Mouse (Mus musculus) c-Kit-negative CD71-positive TER-119-positive erythroid progenitor cells, embryonic 14.5 days (primary cell): ENCODE measurements at regions not wholly inside any gene's neighbourhood (a gene's known extent, or its start where the extent isn't known, plus 50 kb on each side); places are given as distances from the start of the nearest gene placed in this dataset.
"Not testable (repeated sequence)": the region's sequence is repeated elsewhere in the genome, so short reads cannot be mapped to it uniquely, and the experiment has no call there.

Experiments
- DNase-seq: peaks from one replicate; pipeline ENCODE4 v3.0.0-alpha.2; 2013; ENCODE audit warnings: low read depth, low spot score

- DNase-seq: not testable (repeated sequence)
Observed at GRCm38 (mm10) chr13:50906431-50906830, 194.2 kb upstream of the Spin1 start.

GRCm38 (mm10) chr13:50906910-50907309, 193.8 kb upstream of the Spin1 start:
- no peak for DNase-seq

GRCm38 (mm10) chr13:50912776-50913175, 187.9 kb upstream of the Spin1 start:
- not testable (repeated sequence) for DNase-seq

- DNase-seq: not testable (repeated sequence)
Observed at GRCm38 (mm10) chr13:50934017-50934416, 166.7 kb upstream of the Spin1 start.

GRCm38 (mm10) chr13:50942561-50942960, 158.1 kb upstream of the Spin1 start:
- DNase-seq: no peak

DNA sequence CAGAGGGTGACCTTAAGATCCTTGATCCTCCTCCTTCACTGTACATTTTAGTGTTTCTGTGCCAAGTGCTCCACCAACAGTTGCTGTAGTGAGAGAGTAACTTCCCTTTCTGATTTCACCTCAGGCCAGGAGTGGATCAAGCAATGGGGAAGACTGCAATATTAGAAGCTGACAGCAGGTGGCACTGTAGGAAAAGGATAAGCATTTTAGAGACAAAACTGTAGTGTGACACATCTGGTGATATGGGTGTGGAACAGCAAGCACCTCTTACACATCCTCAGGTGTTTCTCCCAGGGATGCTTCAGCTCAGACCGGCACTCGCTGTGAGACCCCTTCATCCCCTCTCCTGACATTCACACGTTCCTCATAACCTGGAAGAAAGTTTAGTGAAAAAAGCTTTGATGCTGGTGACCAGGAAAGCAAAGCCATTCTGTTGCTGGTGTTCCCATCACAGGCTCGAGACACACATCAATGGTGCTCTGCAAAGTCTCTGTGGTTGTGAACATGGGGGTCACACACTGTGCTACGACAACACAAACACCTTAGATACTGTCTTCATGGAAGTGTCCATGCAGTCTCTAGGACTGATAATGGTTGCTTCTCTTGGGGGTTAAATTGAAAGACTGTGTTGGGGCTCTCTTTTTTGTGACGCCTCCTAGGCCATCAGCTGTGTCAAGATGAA, 151.0 kb upstream of the Spin1 start:
- peak; percentile 28 for DNase-seq

- DNase-seq: no peak
Observed at GRCm38 (mm10) chr13:50954671-50955070, 146.0 kb upstream of the Spin1 start.

DNA sequence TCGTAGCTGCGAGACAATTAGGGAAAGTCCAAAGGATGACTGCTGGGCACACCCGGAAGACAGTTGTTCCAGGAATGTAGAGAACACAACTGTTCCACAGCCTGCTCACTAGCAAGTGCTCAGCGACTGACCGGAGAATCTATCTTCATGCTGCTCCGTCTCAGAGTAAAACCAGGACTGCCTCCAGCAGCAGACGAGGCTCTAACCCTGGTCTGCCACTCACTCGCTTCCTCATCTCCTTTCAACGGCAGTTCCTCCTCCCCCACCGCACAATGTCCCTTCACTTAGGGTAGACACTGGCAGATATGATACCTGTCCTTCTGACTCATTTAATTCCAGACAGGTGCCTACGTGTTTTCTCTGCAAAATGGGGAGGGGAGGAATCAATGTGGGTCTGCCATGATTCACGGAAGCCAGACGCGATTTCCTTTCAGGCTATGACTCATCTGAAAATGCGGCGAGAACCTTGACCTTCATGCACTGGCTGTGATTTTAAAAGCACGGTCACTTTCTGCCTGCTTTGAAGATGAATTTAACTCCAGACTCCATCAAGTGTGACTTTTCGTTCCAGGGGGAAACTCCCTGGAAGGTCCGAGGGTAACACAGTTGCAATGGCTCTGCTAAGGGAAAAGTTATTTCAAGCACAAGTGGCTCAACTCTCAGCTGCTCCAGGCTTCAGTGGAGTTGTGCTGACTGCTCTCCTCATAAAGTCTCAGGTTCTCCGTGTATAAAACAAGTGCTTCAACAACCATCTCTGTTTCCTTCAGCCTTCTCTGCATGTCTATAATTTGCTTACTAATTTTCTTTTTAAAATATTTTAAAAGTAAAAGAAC, 142.4 kb upstream of the Spin1 start:
- no peak for DNase-seq

GRCm38 (mm10) chr13:50960909-50961308, 139.8 kb upstream of the Spin1 start:
- DNase-seq: no peak

DNA sequence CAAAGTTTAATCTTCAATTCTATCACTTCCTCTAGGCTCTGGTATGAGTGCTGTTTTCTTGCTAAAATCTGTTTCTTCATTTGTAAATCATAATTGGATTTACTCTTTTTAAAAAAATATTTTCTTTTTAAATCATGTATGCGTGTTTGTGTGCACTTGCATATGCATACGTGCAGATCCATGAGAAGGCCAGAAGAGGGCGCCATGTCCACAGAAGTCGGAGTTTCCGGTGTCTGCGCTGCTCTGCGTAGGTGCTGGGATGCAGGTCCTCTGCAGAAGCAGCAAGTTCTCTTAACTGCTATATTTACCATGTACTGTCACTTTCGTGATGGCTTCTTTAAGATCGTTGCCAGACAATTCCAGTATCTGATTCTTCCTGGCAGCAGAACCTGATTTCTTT, 136.6 kb upstream of the Spin1 start:
- DNase-seq: no peak

GRCm38 (mm10) chr13:50965041-50965440, 135.6 kb upstream of the Spin1 start:
- not testable (repeated sequence) for DNase-seq

DNA sequence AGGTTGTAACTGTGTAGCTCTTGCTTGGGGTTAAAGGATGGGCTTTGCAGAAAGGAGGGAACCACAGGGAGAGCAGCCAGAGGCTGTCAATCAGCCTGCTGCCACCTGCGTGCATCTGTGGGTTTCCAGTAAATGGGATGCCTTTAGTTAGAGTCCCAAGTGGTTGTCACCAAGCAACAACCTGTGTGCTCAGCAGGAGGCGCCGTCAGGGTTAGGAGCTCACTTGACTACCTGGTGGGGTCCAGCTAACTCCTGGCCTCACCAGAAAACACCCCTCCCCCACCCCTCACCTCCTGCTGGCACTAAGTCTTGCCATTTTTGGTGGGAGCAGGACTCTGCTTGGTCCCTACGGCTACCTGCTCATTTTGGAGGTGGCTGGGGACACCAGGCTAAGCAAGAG, 135.0 kb upstream of the Spin1 start:
- no peak for DNase-seq

DNA sequence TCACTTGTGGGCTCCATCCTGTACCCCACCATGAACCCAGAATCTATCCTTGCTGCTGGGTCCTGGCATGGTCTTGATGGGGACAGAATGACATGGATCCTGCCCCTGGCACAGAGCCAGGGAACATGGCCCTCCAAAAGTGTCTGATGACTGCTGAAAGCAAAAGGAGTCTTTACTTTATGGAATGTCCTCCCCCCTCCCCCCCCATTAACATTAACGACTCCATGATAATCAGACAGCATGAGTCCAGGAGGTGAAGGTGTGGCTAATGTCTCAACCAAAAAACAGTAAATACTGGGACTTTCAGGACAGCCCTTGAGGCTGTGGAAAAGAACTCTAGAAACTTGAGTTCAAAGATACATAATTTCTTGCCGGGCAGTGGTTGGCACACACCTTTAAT, 133.9 kb upstream of the Spin1 start:
- DNase-seq: no peak

DNA sequence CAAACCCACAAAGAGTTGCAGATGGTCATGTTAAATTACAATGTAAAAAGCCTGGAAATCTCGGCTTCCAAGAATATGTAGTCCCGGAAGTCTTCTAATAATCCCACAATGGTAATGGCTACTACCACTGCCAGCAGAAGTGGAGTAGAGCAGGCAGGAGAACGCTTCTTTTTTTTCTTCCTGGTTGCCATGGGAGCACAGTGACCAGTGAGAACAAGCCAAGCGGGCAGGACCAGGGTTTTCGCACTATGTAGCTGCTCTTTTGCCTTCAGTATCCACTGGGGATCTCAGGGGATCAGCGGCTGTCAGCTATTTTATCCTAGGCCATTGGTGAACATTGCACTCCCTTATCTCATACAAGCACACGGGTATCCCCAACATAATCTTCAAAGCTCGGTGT, 127.3 kb upstream of the Spin1 start:
- no peak for DNase-seq

DNA sequence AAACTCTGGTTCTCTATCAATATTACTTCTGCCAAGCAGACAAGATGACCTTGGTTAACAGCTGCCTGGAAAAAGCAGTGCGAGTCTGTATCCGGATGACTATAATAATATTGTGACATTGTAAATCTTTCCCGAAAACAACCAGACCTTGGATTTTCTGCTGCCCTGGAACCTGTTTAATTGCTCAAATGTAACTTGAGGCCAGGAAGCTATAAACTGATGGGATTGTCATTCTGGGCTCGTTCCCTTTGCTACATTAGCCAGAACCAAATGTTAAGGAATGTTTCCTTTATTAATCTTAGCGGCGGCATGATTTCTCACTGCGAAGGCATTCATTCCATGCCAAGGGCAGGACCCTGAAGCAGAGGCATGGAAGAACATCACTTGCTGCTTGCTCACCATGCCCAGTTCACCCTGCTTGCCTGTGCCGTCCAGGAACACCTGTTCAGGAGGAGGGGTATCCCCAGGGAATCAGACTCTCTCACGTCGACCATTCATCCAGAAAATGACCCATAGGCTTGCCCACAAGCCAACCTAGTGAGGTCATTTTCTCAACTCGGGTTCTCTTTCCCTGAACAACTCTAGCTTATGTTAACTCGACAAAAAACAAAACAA, 125.3 kb upstream of the Spin1 start:
- DNase-seq: no peak

DNA sequence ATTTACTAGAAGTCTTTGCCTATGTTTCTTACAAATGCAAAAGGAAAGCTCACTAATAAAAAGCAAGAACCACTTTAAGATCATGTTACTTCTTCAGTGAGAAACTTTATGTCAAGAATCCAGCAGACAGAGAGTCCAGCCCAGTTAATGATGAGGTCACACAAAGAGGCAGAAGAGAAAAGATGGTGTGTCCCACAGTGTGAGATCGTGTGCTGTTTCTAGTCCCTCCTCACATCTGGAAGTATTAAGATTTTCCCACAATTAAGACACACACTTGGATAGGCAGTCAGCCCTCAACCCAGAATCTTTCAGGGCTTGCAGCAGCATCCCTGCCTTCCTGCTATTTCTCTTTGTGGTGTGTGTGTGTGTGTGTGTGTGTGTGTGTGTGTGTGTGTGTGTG, 118.7 kb upstream of the Spin1 start:
- DNase-seq: no peak

DNA sequence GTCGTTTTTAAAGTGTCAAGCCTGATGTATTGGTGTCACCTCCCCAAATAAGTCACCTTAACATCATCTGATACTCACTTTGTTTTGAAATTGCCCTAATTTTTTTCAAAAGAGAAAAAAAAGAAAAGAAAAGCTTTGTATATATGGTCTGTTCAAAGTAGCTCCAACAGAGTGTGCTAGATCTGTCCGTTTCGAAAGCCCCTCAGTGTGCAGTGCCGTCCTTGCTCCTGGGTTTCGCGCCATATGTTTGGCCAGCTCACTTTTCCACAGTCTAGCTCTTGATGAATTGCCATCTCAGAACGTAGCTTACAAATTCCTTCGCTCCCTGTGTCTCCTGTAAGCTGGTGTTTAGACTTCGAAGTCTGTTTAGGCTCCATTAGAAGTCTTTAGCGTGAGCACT, 117.7 kb upstream of the Spin1 start:
- no peak for DNase-seq

DNA sequence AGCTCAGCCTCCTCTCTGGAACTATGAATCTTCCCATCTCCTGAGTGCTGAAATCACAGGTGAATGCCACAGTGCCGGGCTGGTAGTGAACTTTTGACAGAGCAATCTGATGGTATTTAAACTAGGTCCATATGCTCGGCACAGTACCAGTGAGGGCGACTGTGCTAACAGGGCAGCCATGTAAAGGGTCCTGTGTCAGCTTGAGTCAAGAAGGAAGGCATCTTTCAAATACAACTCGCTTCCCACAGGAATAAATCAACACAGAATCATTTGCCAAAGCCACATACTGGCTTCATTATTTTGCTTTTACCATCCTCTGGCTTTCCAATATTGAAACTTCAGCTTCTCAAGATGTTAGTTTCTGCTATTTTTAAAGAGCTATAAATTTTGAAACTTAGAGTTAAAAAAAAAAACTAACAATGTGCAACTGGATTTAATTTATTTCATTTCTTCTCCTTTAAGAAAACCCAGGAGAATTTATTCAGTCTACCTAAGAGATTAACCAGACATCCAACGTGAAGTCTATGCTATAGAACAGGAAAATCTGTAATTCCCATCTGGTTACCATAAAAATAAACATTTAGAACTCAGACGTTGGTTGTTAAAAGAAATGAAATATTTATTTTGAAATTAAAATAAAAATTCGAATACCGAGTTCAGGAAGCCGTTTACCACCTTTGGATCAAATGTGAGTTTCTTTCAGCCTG, 108.8 kb upstream of the Spin1 start:
- no peak for DNase-seq

DNA sequence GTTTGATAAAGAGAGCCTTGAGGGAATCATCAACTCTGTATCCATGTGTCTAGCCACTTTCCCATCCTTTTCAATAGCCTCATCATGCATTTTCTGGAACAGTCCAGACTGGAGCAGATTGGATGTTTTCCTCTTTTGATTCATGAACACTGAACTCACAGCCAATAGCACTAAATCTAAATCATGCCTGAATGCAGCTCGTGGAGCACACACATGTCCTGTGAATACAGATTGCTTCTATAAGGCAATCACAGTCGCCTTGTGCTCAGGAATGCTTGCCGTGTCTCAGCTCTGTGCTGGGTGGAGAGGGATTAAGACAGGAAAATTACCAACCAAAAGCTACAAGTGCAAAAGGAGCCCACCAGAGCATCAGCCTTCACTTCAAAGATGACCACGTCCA, 100.9 kb upstream of the Spin1 start:
- no peak for DNase-seq

DNA sequence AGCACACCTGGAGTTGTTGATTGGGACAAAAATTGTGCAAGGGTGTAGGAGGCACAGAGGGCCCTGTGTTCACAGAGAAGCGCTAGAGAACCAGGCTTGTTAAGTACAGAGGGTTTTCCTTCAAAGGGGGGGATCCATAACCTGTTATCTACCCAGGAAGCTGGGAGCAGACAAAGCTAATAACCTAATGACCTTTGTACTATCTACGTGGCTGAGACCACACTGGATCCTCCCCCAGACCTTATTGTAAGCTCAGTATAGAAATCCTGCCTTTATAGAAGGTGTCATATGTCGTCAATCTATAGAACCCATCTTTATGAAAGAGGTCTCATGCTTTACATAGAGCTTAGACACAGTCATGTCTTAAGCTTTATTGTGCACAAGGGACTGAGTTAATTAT, 95.9 kb upstream of the Spin1 start:
- no peak for DNase-seq

GRCm38 (mm10) chr13:51010736-51011135, 89.9 kb upstream of the Spin1 start:
- DNase-seq: no peak

GRCm38 (mm10) chr13:51016209-51016608, 84.5 kb upstream of the Spin1 start:
- DNase-seq: no peak
